Comparison of ENCODE assay signal across 8 mouse cellular contexts in the genomic region with DNA sequence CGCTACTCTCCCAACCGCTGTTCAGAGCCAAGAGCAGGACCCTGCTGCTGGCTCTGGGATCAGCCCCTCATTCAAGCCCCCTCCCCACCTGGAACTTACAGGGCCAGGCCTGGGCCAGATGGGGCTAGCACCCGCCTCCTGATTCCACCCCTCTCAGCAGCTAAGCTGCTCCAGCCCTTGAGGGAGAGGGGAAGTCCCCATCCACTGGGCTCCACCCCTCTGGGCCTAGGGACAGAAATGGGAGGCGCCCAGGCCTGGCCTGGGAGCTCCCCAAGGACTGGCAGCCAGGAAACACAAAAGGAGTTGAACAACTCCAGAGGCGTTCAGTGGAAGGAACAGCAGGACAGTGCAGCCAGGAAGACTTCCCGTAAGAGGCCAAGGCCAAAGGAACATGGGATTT. TPM values are rescaled to one million over a fixed set of nuclear protein-coding genes. Genes with fewer than 3 reads are reported as not detected.
DNase-seq lines count a peak whose midpoint lies in the region; ATAC-seq and TF ChIP-seq lines count a peak whose summit lies in the region.

No protein-coding gene starts in this region.

- peak; percentile 42 to 54 for DNase-seq in cerebellum, adult 18-20 months
- DNase-seq in cerebellum, adult 9-10 months, result no peak
- peak; percentile 60 for DNase-seq in forelimb bud, embryonic 11.5 days (ENCODE audit: low read depth, low spot score)
- peak; percentile 69 to 74 for DNase-seq in layer of hippocampus, adult 8-10 months (ENCODE audit: low spot score in 2 of 2)
- peak; percentile 91 for DNase-seq in lung, postnatal 25 days (ENCODE audit: low spot score)
- DNase-seq in right cerebral cortex, postnatal 4 days, result peak; percentile 58

- ATAC-seq in hematopoietic stem cell, adult 5-6 weeks (replicated peaks in 1 of 2; ENCODE audit: insufficient read depth in 1 of 2, low FRiP score in 2 of 2, low TSS enrichment in 1 of 2, low read depth in 1 of 2, poor library complexity in 2 of 2, severe bottlenecking in 2 of 2), result peak; percentile 51 to 63

- H3K4me1 ChIP-seq in bone marrow macrophage, adult 2 months (ENCODE audit: control insufficient read depth, insufficient read depth, low read length), result 0 out of 2 replicates have a peak, but pooled peaks cover 6% of the 10 kb centered on the region

- H3K27ac ChIP-seq in bone marrow macrophage, adult 2 months (ENCODE audit: insufficient read depth, low read depth, low read length), result no peak overlapping the region

- TF ChIP-seq POLR2A in bone marrow macrophage, adult 2 months (IDR thresholded peaks at IDR 0.05; ENCODE audit: borderline replicate concordance, low read depth, low read length), result no peak

- no peak for TF ChIP-seq CTCF in bone marrow macrophage, adult 2 months (IDR thresholded peaks at IDR 0.05; ENCODE audit: low read depth, low read length)

- H3K4me3 ChIP-seq in bone marrow macrophage, adult 2 months (ENCODE audit: insufficient read depth, low read length), result peak overlapping the region; percentile 48

RNA-seq across cellular contexts. Expression of a gene that starts 4.0 kb away (rescaled TPM):
- not detected in 2 replicates for polyA plus RNA-seq in bone marrow macrophage, adult 2 months (2012; ENCODE audit: insufficient read depth, insufficient read length, missing spikeins)
- 0.31 TPM in 1 of 2 replicates, not detected in the other for total RNA-seq in hematopoietic stem cell, adult 5-6 weeks (2017)
- total RNA-seq in layer of hippocampus, adult 8-10 months (2022), result 10 to 100 TPM; 26.3 to 35.6 (median 28.9) TPM

Comparison
In these comparisons a context has a peak if more than half of its experiments do, and no peak if none do; other contexts are left out.
1. RNA of a gene that starts 4.0 kb away (total RNA-seq): 26.3 to 35.6 TPM in layer of hippocampus, adult 8-10 months; 0.31 TPM in hematopoietic stem cell, adult 5-6 weeks; every median in the first group is over 10 times any median in the second.